Mouse (Mus musculus): ENCODE measurements around the gene Gm20388.

DNA sequence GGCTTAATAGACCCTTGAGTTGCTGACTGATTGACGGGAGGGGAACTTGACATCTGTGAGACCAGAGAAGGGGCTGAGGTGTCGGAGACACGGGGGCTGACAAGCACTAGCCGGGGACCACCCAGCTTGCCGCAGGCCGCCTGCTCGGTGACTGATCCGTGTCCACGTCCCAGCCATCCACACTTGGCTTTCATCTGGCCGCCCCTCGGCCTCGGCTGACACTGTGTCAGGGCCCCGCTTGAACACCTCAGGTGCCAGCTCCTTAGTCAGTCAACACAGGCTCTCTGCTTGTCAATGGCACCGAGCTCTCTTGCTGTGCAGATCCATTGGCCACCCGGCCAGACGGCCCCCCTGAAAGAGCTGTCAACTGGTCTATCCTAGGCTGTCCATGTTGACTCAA is 1083.1 kb downstream of the Gm20388 start:
- no peak for TF ChIP-seq CTCF (IDR thresholded peaks at IDR 0.05; ENCODE audit: extremely low read depth, insufficient read depth, low read length)
- TF ChIP-seq POLR2A (IDR thresholded peaks at IDR 0.05; ENCODE audit: extremely low read depth, insufficient read depth, low read length), result no peak

All from cortical plate, adult 2 months (tissue).